In the genomic region with DNA sequence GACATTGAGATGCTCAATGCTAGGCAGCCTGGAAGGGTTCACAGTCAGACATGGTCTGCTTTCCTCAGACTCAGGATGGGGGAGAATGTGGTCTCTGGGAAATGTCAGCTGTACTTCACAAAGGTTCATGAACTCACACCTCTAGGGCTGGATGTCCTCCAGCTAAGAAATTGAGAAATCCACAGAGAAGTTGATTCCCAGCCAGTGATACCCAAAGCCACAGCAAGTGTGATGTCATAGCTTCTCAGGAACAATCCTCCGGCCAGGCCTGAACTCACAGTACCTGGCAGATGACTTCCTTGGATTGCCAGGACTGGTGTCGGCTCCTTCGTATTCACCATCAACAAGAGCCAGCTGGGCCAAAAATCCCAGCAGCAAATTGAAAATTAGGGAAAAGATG, we compare ENCODE assay signal across 17 mouse cellular contexts. TPM values are rescaled to one million over a fixed set of nuclear protein-coding genes. Genes with fewer than 3 reads are reported as not detected.
"Had no signal": no experiment of that assay in that cellular context is flagged by ENCODE, and none has a peak within 500 bp of the region (broad histone marks: within the 10 kb centered on the region; RNA-seq: fewer than 3 reads in every experiment).

No protein-coding gene starts in this region.

- ATAC-seq: midbrain, embryonic 13.5 days; midbrain, embryonic 15.5 days had no signal

- H3K4me2 ChIP-seq: lung, embryonic 14.5 days; midbrain, embryonic 11.5 days; midbrain, embryonic 13.5 days; midbrain, embryonic 15.5 days; neural tube, embryonic 12.5 days; stomach, embryonic 15.5 days had no signal

- H3K9me3 ChIP-seq: megakaryocyte, embryonic 14.5 days; midbrain, embryonic 15.5 days; neural tube, embryonic 12.5 days; stomach, embryonic 15.5 days had no signal

- H3K27ac ChIP-seq: macrophage; midbrain, embryonic 13.5 days; midbrain, embryonic 15.5 days; neural tube, embryonic 12.5 days had no signal

- DNase-seq: lung, adult 18-20 months; lung, embryonic 14.5 days; lung, postnatal 10 days; right cerebral cortex, postnatal 14 days; thymus, adult 2 months; thymus, postnatal 25 days; thymus, postnatal 4 days had no signal

- H3K9ac ChIP-seq: lung, embryonic 14.5 days; midbrain, embryonic 13.5 days; midbrain, embryonic 15.5 days; neural tube, embryonic 12.5 days; stomach, embryonic 15.5 days had no signal

- H3K27me3 ChIP-seq: midbrain, embryonic 13.5 days; midbrain, embryonic 15.5 days; neural tube, embryonic 12.5 days; stomach, embryonic 15.5 days had no signal

- H3K4me3 ChIP-seq: megakaryocyte, embryonic 14.5 days; midbrain, embryonic 13.5 days; midbrain, embryonic 15.5 days; neural tube, embryonic 12.5 days; stomach, embryonic 15.5 days had no signal

- H3K36me3 ChIP-seq: midbrain, embryonic 13.5 days; midbrain, embryonic 15.5 days; neural tube, embryonic 12.5 days; stomach, embryonic 15.5 days had no signal

- H3K4me1 ChIP-seq: megakaryocyte, embryonic 14.5 days; neural tube, embryonic 12.5 days had no signal

RNA-seq across cellular contexts. Expression of gene Tekt4, which starts 8.6 kb away (rescaled TPM):
- polyA plus RNA-seq: macrophage had no signal

RNA-seq across cellular contexts. Expression of gene Cacna1h, which starts 12.3 kb away (rescaled TPM):
- polyA plus RNA-seq: macrophage had no signal

RNA-seq across cellular contexts. Expression of gene Sstr5, which starts 51.2 kb away (rescaled TPM):
- polyA plus RNA-seq: liver, embryonic 16.5 days; lung, embryonic 14.5 days; macrophage; midbrain, embryonic 11.5 days; neural tube, embryonic 12.5 days; spleen, adult 2 months; thymus, adult 2 months; urinary bladder, adult 2 months had no signal
